Mouse (Mus musculus) heart, postnatal 4 days (tissue): ENCODE measurements around the gene Wdr45. TPM values are rescaled to one million over a fixed set of nuclear protein-coding genes. Genes with fewer than 3 reads are reported as not detected.
A peak's percentile ranks its signal among the peaks of the same experiment; 100 is the strongest.
"Not testable (repeated sequence)": the region's sequence is repeated elsewhere in the genome, so short reads cannot be mapped to it uniquely, and the experiment has no call there.

Experiments
- DNase-seq: peaks from one replicate; pipeline ENCODE4 v3.0.0; 2021
- total RNA-seq, 2 experiments: library from RNA; stranded (reverse); gene quantifications; 2 replicates each; pipeline ENCODE4 v1.2.3; 2021

The Wdr45 gene
- total RNA-seq, 2 experiments from 2014 or later = 23.6 to 23.9 TPM

DNA sequence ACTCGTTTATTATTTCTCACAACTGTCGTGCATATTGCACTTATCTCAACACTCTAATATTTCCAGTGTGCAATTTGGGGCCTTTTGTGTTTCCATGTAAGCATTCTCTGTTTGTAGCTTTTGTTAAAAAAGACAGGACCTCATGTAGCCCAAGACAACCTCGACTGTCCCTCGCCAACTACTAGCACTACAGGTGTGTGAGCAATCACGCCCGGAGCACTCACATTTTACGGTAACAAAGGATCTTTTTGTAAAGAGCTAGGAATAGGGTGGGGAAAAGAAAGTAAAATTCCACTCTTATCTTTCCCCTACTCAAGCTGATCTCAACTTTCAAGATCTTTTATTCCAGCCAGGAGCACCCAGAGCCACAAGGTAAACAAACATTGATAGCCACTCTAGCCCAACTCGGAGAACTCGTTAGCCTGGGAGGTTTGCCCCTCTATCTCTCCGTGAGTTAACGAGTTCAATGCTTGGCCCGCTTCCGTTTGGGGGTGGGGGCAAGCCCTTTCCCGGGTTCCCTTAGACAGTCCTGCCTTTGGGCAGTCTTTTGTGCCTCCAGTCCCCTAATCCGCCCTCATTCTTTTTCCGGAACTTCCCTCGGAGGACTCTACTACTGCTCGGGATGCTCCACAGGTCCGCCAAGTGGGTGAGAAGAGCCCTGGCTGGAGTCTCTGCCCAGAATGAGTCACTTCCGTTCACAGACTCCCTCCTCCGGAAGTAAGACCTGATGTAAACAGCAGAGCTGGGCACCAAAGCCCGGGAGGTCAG lies 7.6 kb downstream of the Wdr45 start, which contains the start of gene Gm45208:
Gene Gm45208 (plus strand): TSS at position 732 of the 768 bp plus-strand sequence.
- DNase-seq = peak; percentile 60

DNA sequence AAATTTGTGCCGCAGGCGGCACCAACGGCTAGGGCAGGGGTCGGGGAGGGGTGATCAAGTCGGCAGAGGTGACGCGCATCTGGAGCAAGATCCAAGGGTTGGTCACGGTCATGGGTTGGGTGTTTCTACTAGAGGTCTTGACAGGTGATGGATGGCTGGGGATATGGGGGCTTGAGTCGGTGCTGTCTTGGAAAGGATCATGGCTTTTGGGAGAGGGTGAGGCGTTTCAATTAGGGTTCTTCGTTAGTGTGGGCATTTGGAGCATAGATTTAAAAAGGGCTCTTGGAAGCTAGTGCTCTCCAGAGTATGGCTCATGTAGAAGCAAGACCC lies 8.1 kb downstream of the Wdr45 start:
- DNase-seq = no peak

DNA sequence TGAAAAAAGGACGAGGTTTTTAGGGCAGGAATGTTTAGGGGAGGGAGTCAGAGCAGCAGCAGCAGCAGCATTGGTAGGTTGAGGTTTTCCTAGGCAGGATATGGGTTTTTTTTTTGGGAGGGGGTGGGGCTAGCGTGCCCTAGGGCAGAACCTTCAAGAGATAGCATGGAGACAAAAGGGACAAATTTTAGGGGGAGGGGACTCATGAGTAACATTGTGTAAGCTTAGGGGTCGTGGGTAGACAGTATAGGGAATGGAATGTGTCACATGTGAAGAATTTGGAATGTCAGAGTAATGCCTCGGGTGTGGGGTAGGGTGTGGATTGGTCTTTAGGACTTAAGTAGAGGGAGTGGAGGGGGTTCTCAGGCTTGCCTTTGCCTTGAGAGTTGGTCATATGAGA lies 8.6 kb downstream of the Wdr45 start:
- DNase-seq = no peak

DNA sequence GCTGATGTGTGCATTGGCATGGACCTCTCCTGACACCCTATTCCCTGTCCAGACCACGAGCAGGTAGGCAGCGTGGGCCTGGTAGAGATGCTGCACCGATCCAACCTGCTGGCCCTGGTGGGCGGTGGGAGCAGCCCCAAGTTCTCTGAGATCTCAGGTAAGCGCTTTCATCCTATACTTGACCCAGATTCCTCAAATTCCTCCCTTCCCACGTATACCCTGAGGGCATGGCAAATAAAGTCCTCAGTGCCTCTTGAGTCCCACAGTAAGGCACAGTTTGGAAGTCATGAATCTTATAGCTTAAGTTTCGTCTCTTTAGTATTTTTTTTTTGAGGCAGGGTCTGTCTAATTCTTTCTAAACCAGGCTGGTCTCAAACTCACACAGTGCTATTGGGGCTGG lies 10.0 kb downstream of the Wdr45 start:
- no peak for DNase-seq

DNA sequence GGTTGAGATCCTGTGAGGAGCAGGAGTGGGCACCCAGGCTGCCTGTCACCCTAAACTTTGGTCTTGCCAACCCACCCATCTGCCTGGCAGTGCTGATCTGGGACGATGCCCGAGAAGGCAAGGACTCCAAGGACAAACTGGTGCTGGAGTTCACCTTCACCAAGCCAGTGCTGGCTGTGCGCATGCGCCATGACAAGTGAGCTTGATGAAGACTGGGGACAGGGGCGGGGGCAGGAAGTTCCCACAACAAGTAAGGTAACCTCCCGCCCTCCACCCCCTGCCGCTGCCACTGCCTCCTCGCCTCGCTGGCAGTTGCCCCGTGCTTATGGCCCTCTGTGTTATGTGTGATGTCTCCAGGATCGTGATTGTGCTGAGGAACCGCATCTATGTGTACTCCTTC lies 11.7 kb downstream of the Wdr45 start:
- DNase-seq = no peak

DNA sequence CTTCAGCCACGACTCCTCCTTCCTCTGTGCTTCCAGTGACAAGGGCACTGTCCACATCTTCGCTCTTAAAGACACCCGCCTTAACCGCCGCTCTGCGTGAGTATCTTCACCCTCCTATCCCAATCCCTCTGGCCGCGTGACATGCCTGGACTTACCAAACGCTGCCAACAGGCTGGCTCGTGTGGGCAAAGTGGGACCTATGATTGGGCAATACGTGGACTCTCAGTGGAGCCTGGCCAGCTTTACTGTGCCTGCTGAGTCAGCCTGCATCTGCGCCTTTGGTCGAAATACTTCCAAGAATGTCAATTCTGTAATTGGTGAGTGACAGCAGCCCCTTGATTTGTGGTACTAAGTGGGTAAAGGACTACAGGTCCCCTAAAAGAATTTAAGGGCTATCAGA lies 13.0 kb downstream of the Wdr45 start:
- no peak for DNase-seq

DNA sequence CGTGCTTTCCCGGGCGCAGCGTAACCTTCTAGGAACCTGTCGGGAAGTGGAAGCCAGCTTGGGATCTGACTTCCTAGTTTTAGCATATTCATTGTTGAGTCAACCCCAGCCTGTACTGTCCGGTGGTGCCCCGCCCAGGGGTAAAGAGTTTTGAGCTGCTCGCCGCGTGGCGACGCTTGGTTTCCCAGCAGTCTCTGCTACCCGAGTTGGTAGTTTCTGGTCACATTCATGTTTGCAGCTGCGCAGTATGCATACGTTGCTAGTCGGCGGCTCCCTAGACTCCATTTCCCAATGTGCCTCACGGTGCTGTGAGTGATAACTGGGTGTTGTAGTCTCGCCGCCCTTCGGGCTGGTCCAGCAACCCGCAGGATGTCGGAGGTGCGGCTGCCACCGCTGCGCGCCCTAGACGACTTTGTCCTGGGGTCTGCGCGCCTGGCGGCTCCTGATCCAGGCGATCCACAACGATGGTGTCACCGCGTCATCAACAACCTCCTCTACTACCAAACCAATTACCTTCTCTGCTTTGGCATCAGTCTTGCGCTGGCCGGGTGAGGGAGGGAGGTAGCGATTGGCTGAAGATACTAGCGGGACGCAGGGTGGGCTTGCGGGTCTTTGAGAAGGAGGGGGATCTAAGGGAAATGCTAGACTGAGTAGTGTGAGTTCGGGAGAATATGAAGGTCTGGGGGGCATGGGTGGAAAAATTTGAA lies 14.2 kb downstream of the Wdr45 start, which contains the start of gene Praf2:
Gene Praf2 (plus strand): TSS at position 225 of the 707 bp plus-strand sequence.
- DNase-seq = peak; percentile 75

DNA sequence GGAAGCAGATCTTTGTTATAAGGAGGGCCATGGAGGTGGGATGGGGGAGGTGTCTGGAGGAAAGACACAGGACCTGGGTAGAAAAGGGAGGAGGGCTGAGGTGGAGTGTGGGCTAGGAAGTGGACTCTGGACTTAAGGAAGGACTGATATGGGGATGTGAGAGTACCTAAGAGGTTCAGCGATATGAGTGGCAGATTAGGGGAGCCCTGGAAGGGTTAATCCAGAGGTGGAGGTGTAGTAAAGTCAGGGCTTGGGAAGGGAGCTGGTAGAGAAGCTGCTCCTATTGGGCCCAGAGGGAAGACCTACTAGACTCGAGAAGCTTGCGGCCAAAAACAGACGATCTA lies 14.8 kb downstream of the Wdr45 start:
- no peak for DNase-seq

DNA sequence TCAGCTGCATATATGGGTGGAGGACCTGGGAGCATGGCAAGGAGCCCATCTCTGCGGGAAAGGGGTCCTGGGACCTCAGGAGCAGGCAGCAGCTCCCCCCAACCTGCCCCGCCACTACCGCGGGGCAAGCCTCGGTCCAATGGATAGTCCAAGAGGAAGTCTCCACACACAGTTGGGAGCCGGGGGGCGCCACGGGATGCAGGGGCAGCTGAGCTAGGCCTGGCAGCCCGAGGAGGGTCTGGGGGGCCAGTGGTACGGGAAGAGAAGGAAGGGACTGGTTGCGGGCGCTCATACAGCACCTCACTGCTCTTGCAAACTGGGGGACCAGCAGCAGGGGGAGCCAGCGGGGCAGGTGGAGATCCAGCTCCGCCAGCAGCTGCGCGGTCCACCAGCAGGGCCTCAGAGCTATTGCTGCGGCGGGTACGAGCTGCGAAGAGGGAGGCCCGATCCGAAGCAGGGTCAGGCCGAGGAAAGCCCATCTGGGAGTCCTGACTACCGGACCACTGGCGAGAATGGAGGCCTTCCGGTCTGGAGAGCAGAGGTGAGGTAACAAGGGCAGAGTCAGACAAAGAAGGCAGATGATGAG lies 19.5 kb downstream of the Wdr45 start:
- peak; percentile 82 for DNase-seq

DNA sequence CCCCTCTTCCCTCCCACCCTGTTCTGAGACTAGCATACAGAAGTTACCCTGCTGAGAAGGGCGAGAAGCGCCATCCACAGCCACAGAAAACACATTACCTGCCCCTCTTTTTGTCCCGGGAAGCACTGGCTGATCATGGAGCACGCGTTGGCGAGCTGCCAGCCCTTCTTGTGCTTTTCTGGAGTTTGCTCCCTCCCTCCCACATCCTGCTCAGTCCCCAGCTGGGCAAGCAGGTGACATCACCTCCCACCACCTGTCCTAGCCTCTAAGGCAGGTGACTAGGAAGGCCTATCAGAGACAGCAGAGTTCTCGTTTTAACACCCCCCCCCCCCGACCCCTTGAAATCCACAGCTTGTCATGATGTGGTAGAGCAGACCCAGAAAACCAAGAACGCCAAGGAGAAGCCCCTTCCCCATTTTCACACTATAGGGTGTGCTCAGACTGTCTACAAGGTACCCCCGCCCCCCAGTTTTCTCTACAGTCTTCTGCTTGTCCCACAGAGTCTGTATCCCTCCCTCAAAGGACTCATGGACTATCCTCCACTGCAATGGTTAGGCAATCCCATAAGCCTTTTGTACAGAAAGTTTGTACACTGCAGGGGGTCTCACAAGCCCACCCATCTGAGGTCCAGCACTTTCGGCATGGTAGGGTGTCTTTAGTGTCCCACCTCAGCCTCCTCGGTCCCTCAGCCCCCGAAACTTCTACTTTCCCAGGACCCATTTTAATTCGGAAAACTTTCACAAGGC lies 25.4 kb downstream of the Wdr45 start:
- no peak for DNase-seq

DNA sequence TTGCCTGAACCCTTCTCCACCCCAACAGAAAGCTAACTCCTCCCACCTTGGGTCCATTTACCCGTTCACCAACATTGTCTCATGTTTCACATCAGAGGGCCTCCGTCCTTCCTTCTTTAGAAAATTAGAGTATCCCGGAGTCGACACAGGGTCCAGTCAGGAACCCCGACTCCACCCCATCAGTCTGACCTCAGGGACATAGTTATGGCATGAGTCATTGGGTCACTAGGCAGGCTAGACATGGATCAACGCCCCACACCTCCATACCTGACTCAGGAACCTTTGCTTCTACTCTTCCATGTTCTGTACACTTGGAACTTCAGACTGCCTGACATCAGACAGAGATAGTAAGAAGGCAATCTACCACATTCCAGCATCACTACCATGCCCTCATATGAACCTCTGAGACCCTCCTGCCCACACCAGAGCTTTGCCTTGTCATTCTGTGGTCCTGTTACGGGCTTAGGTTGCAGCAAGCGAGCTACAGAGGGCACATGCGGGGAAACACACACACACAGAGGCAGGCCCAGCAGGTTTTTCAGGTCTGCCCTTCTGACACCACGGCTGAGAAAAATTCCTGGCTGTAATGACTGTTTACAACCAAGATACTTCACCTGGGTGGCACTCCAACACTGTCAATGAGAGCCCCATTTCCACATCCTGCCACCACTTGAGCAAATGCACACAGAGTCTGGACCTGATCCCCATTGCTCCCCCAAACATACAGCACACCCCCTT lies 26.1 kb downstream of the Wdr45 start:
- no peak for DNase-seq

DNA sequence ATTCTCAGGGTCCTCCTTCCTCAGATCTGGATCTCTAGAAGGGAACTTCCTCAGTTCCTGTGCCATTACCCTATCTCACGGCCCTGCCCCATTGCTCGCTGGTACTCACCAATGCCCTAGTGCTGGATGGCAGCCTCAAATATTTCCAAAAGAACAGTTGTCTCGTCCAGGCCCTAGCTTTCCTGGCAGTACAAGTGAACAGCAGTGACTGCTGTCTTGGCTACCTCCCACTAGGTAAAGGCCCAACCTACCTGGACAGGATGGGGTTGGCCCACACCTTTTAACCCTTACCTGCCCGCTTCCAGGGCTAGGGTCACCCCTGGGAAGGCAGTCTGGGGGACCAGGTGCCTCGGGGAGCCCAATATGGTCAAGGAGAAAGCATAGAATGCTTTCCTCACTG lies 27.0 kb downstream of the Wdr45 start:
- no peak for DNase-seq

DNA sequence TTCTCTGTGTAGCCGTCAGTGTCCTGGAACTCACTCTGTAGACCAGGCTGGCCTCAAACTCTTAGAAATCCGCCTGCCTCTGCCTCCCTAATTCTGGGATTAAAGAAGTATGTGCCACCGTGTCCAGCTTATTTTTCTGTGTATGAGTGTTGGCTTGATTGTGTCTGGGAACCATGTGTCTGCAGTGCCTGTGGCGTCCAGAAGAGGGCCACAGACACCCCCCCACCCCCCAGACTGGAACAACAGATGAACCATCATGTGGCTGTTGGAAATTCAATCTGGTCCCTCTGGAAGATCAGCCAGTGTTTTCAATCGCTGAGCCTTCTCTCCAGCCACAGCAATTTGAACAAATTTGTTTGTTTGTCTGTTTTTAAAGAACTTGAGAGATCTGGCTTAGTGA lies 29.3 kb downstream of the Wdr45 start:
- DNase-seq = no peak

DNA sequence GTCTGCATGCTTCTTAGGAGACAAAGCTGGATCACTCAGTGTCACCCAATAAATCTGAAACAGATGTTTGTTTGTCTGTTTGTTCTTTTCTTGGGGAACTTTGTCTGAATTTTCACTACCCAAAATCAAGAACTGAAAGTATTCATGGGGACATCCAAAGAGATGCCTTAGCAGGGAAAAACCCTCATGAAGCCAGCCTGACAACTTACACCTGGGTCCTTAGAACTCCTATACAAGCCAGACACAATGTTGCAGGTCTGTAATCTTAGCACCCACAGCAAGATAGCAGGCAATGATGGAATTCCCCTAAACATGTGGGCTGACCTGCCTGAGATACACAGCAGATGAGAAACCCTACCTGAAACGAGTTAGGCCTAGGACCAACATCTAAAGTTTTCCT lies 30.8 kb downstream of the Wdr45 start:
- DNase-seq = no peak

DNA sequence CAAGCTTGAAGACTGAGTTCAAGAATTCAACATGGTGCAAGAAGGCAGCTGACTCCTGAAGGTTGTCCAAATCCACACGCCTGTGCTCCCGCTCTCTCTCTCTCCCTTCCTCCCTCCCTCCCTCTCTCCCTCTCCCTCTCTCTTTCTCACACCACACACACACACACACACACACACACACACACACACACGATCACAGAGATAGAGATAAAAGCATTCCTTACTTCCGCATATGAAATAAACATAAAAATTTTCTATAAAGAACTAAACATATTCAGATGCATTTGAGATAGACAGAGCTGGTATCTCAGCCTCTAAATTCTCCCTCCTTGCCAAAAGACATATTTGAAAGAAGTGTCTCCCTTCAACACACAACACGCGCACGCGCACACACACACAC lies 31.3 kb downstream of the Wdr45 start:
- DNase-seq = no peak

DNA sequence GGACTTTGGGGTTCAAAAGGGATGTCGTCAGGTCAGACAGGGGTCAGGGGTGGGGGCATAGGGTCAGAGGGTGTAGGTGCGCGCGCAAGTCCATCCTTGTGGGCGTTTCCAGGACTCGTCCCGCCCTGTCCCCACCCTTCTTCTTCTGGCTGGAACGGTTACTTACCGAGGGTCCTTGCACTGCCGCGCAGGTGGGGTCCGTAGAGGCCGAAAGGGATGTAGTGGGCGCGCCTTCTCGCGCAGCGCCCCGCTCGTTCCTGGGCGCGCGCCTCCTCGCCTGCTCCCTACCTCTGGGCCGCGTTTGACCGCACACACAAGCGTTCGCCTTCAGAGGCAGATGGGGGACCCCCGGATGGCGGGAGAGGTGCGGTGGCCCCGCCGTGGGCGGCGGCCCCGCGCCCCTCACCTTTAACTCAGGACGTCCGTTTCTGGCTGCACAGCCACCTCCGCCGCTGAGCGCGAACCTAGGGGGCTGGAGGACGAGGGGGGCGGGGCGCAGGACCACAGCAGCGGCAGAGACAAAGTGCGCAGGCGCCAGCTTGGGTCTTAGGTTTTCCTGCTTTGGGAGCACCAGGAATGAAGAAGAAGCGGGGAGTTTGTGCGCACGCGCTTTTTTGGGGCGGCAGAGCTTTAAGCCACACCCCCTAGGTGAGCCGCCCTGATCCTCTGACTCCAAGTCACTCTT lies 36.4 kb downstream of the Wdr45 start, which contains the start of gene Ccdc120:
Gene Ccdc120 (minus strand): TSS at position 474 of the 685 bp plus-strand sequence.
- peak; percentile 67 for DNase-seq

DNA sequence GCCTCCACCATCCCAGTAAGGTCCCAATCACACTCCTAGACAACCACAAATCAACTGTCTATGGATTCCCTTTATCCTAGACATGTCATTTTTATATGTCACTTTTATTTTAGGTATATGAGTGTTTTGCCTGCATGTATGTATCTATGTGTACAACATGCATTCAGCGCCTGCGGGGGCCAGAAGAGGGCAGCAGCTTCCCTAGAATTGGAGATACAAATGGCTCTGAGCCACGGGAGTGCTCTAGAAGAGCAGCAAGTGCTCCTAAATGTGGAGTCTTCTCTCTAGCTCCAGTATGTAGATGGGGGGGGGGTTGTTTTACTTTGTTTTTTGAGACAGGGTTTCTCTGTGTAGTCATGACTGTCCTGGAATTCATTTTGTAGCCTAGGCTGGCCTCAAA lies 39.5 kb downstream of the Wdr45 start:
- DNase-seq = not testable (repeated sequence)

DNA sequence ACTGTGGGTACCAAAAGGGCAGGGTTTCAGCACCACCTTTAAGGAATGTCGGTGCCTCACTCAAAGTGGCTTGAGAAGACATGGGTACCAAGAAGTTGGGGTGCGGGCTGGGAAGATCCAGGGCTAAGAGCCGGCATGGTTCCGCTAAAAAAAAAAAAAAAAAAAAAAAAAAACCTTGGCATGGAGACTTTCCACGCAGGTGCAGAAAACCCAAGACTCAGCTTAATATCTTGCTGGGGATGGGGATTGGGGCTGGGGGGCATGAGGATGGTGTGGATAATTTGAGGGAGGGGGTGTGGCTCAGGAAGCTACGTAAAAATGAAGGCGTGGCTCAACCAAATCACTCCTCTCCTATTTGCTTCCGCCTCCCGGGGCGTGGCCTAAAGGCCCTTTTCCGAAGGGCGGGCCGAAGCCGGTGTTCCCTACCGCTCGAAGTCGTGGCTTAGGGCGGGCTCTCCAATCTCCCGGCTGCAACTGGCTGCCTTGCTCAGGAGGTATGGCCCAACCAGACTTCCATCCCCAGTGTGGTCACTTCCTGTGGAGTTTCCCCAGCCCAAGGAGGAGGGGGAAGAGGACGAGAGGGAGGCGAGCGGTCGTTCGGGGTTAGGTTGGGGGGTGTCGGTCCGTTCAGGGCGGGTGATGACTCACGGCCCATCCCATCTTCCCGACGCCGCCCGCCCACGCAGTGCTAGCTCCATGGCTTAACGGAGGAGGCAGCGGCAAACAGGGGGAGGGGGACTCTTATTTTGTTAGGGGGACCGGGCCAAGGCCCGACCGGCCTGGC lies 48.2 kb downstream of the Wdr45 start, which contains the start of gene Tfe3:
Gene Tfe3 (plus strand): TSS at position 424 of the 784 bp plus-strand sequence.
- peak; percentile 92 for DNase-seq

DNA sequence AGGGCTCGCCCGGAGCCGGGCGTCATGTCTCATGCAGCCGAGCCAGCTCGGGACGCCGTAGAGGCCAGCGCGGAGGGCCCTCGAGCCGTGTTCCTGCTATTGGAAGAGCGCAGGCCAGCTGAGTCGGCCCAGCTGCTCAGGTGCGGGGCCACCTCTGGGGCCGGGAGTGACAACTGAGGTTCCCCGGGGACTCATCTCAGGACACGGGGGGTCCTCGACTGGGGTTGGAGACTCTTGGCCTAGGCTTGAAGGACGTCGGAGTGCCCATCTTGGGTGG lies 48.7 kb downstream of the Wdr45 start:
- DNase-seq = no peak

DNA sequence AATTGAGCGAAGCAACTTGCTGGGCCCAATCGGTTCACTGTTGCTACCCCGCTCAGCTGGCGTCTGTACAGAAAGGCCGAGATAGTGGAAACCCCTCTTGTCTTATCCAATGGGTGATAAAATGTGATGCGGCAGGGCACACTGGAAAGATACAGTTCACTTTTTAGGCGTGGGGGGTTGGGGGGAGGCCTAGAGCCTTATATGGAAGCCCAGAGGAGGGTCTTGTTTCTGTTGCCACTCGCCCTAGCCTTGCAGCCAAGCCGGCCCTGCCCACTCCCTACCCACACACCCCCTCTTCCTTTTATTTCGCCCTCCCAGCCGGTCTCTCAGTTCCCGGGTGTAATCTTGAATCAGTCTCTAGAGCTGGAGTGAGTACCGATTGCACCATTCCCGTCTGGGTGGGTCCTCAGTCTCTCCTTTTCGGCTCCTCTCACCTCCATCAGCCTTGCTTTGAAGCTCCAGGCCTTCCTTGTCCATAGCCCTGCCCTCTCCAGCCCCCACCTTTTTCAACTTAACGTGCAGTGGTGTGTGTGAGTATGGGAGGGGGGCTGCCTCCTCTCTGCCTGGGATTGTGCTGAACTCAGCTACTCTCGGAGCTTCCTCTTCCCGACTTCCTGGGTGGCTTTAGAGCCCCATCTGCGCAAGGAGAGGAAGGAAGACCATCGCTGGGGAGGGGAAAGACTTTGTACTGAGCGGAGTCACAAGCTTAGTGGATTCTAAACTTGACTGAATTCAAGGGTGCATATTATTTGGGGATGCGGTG lies 49.7 kb downstream of the Wdr45 start:
- peak; percentile 27 for DNase-seq
